ENCODE assay signal across 39 mouse cellular contexts in the genomic region with DNA sequence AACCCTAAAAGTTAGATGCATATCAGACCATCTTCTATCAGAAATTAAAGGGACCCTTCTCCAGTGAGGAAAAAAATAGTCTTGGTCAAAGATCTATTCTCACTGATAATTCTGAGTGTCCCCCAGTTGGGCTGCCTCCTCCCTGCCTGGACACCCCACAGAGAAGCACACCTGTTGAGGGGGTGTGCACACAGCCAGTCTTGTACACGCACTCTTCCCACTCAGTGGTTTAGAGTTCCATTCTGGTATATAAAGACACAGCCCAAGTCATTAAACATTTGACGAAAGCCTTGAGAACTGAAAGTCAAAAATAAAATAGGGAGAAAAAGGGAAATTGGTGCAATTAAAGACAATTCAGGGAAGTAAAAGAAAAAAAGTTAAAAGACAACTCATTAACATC. TPM values are rescaled to one million over a fixed set of nuclear protein-coding genes. Genes with fewer than 3 reads are reported as not detected.
"Had no signal": no experiment of that assay in that cellular context is flagged by ENCODE, and none has a peak within 500 bp of the region (broad histone marks: within the 10 kb centered on the region; RNA-seq: fewer than 3 reads in every experiment).

No protein-coding gene starts in this region.

- H3K4me1 ChIP-seq: limb, embryonic 15.5 days; liver, embryonic 12.5 days; liver, embryonic 13.5 days; liver, embryonic 15.5 days; lung, embryonic 15.5 days; megakaryocyte, embryonic 14.5 days; midbrain, embryonic 10.5 days; midbrain, embryonic 12.5 days; midbrain, embryonic 13.5 days; midbrain, embryonic 15.5 days had no signal

- H3K27ac ChIP-seq: left cerebral cortex, adult 2 months; limb, embryonic 10.5 days; limb, embryonic 12.5 days; limb, embryonic 13.5 days; limb, embryonic 15.5 days; liver, embryonic 12.5 days; liver, embryonic 13.5 days; liver, embryonic 14.5 days; liver, embryonic 15.5 days; lung, embryonic 15.5 days; macrophage; midbrain, embryonic 10.5 days; midbrain, embryonic 12.5 days; midbrain, embryonic 13.5 days; midbrain, embryonic 15.5 days had no signal

- H3K36me3 ChIP-seq: limb, embryonic 10.5 days; limb, embryonic 12.5 days; limb, embryonic 13.5 days; limb, embryonic 15.5 days; liver, embryonic 12.5 days; liver, embryonic 13.5 days; liver, embryonic 15.5 days; lung, embryonic 15.5 days; midbrain, embryonic 10.5 days; midbrain, embryonic 12.5 days; midbrain, embryonic 13.5 days; midbrain, embryonic 15.5 days had no signal

- H3K4me2 ChIP-seq: limb, embryonic 12.5 days; limb, embryonic 13.5 days; limb, embryonic 15.5 days; liver, embryonic 11.5 days; liver, embryonic 12.5 days; liver, embryonic 13.5 days; liver, embryonic 15.5 days; lung, embryonic 14.5 days; lung, embryonic 15.5 days; midbrain, embryonic 11.5 days; midbrain, embryonic 12.5 days; midbrain, embryonic 13.5 days; midbrain, embryonic 15.5 days had no signal

- ATAC-seq: liver, embryonic 12.5 days; liver, postnatal 0 days; lung, postnatal 0 days; midbrain, embryonic 13.5 days; midbrain, embryonic 15.5 days; midbrain, embryonic 16.5 days had no signal

- H3K9me3 ChIP-seq: limb, embryonic 10.5 days; limb, embryonic 12.5 days; limb, embryonic 13.5 days; limb, embryonic 15.5 days; liver, embryonic 12.5 days; liver, embryonic 13.5 days; liver, embryonic 15.5 days; lung, embryonic 15.5 days; megakaryocyte, embryonic 14.5 days; midbrain, embryonic 10.5 days; midbrain, embryonic 12.5 days; midbrain, embryonic 13.5 days; midbrain, embryonic 15.5 days had no signal

- H3K9ac ChIP-seq: limb, embryonic 12.5 days; limb, embryonic 13.5 days; limb, embryonic 15.5 days; liver, embryonic 12.5 days; liver, embryonic 13.5 days; liver, embryonic 14.5 days; liver, embryonic 15.5 days; liver, postnatal 0 days; lung, embryonic 14.5 days; lung, embryonic 15.5 days; midbrain, embryonic 12.5 days; midbrain, embryonic 13.5 days; midbrain, embryonic 15.5 days had no signal

- H3K27me3 ChIP-seq: limb, embryonic 15.5 days; liver, embryonic 12.5 days; liver, embryonic 13.5 days; liver, embryonic 15.5 days; lung, embryonic 15.5 days; midbrain, embryonic 12.5 days; midbrain, embryonic 13.5 days; midbrain, embryonic 15.5 days had no signal

- H3K4me3 ChIP-seq: left cerebral cortex, adult 2 months; limb, embryonic 10.5 days; limb, embryonic 12.5 days; limb, embryonic 13.5 days; limb, embryonic 15.5 days; liver, embryonic 12.5 days; liver, embryonic 13.5 days; liver, embryonic 15.5 days; lung, embryonic 15.5 days; megakaryocyte, embryonic 14.5 days; midbrain, embryonic 10.5 days; midbrain, embryonic 12.5 days; midbrain, embryonic 13.5 days; midbrain, embryonic 15.5 days; myocyte had no signal

- DNase-seq: left cerebral cortex, postnatal 4 days; liver; liver, embryonic 13.5 days; liver, postnatal 0 days; lung, adult 18-20 months; lung, adult 2 months; lung, embryonic 14.5 days; lung, postnatal 10 days; lung, postnatal 14 days; lung, postnatal 36 days; lung, postnatal 4 days; midbrain, embryonic 14.5 days had no signal

RNA-seq across cellular contexts. Expression of gene Barx2, which starts 30.9 kb away (rescaled TPM):
- total RNA-seq: megakaryocyte progenitor cell, adult 5-6 weeks; megakaryocyte, adult 5-6 weeks; megakaryocyte-erythroid progenitor cell, adult 5-6 weeks; monocyte, adult 5-6 weeks had no signal
- polyA plus RNA-seq: liver, adult 2 months; liver, embryonic 11.5 days; liver, embryonic 12.5 days; liver, embryonic 13.5 days; liver, embryonic 14.5 days; liver, embryonic 15.5 days; liver, embryonic 16.5 days; liver, postnatal 0 days; lung, embryonic 16.5 days; macrophage; midbrain, embryonic 11.5 days; midbrain, embryonic 12.5 days had no signal
